Mouse (Mus musculus) heart, embryonic 13.5 days (tissue): ENCODE data around the gene Kcnc2. TPM values are rescaled to one million over a fixed set of nuclear protein-coding genes. Genes with fewer than 3 reads are reported as not detected.

Experiments
- ATAC-seq: fragments of 200-750 bp; cut with Nextera tagmentation; 2 replicates; pipeline ENCODE4 v1.8.0; 2017; ENCODE audit warnings: moderate TSS enrichment; ENCODE audit not compliant: insufficient number of reproducible peaks, low FRiP score, low TSS enrichment; ENCODE audit errors: extremely low read depth
- H3K27ac ChIP-seq: fragments of 300-500 bp; sonication (generic); replicated peaks from 2 replicates; pipeline ENCODE4 v1.5.1; 2015; ENCODE audit warnings: moderate library complexity, mild to moderate bottlenecking, inconsistent platforms
- H3K27me3 ChIP-seq: fragments of 300-500 bp; sonication (generic); replicated peaks from 2 replicates; pipeline ENCODE4 v1.6.1; 2015; ENCODE audit warnings: mild to moderate bottlenecking, inconsistent platforms
- H3K36me3 ChIP-seq: fragments of 300-500 bp; sonication (generic); 2 replicates; pipeline ENCODE4 v1.6.1; 2015; ENCODE audit warnings: mild to moderate bottlenecking, inconsistent platforms
- H3K4me1 ChIP-seq: fragments of 300-500 bp; sonication (generic); 2 replicates; pipeline ENCODE4 v1.6.1; 2015; ENCODE audit warnings: inconsistent platforms
- H3K4me2 ChIP-seq: fragments of 300-500 bp; sonication (generic); 2 replicates; pipeline ENCODE4 v1.6.1; 2015; ENCODE audit warnings: inconsistent platforms, mild to moderate bottlenecking, moderate library complexity
- H3K4me3 ChIP-seq: fragments of 300-500 bp; sonication (generic); 2 replicates; pipeline ENCODE4 v1.5.1; 2015; ENCODE audit warnings: moderate library complexity, mild to moderate bottlenecking, inconsistent platforms
- H3K9ac ChIP-seq: fragments of 300-500 bp; sonication (generic); 2 replicates; pipeline ENCODE4 v1.6.1; 2015; ENCODE audit warnings: inconsistent platforms, mild to moderate bottlenecking, moderate library complexity
- H3K9me3 ChIP-seq: fragments of 300-500 bp; sonication (generic); 2 replicates; pipeline ENCODE4 v1.6.1; 2016; ENCODE audit warnings: inconsistent platforms
- WGBS: fragments of 180-500 bp; shearing (Covaris S2); methylation state at CpG from one replicate; pipeline ENCODE4 v1.1.7; 2015; ENCODE audit warnings: mixed read lengths; 5-methylcytosine and 5-hydroxymethylcytosine counted together
- polyA plus RNA-seq: library from polyadenylated mRNA; unstranded; fragments of >200 nt; fragmentation: Nextera tagmentation; extraction: Ambion mirVana; gene quantifications from 2 replicates; pipeline ENCODE4 v1.2.1, GENCODE M21; 2015

The Kcnc2 gene
- polyA plus RNA-seq, 1 experiment from 2014 or later, result 1.1 TPM

GRCm38 (mm10) chr10:112400591-112401404, 129.9 kb downstream of the Kcnc2 start:
- H3K9me3 ChIP-seq, result no peaks in the 10 kb centered on the region
- H3K27me3 ChIP-seq, result no peaks in the 10 kb centered on the region
- H3K9ac ChIP-seq, result no peak overlapping the region
- ATAC-seq, result no peak
- H3K4me3 ChIP-seq, result no peak overlapping the region
- 80% methylated on average over 9 of the region's 9 CpGs for WGBS
- H3K36me3 ChIP-seq, result no peaks in the 10 kb centered on the region
- no peak overlapping the region for H3K27ac ChIP-seq
- H3K4me1 ChIP-seq, result no peaks in the 10 kb centered on the region; the same call in 1 of the 2 replicates
- no peak overlapping the region for H3K4me2 ChIP-seq

GRCm38 (mm10) chr10:112409525-112409924, 138.6 kb downstream of the Kcnc2 start:
- Histone ChIP-seq H3K4me2 (no peak overlapping the region), H3K9me3 (no peaks in the 10 kb centered on the region), H3K27me3 (no peaks in the 10 kb centered on the region), H3K4me1 (no peaks in the 10 kb centered on the region), H3K4me3 (no peak overlapping the region), H3K9ac (no peak overlapping the region), H3K27ac (no peak overlapping the region), H3K36me3 (no peaks in the 10 kb centered on the region)
- no peak for ATAC-seq
- WGBS, result 47% methylated on average over 2 of the region's 2 CpGs

- 57% methylated on average over 10 of the region's 10 CpGs for WGBS
- Histone ChIP-seq H3K36me3 (no peaks in the 10 kb centered on the region), H3K4me1 (no peaks in the 10 kb centered on the region), H3K9me3 (no peaks in the 10 kb centered on the region), H3K9ac (no peak overlapping the region), H3K27ac (no peak overlapping the region), H3K27me3 (no peaks in the 10 kb centered on the region), H3K4me3 (no peak overlapping the region), H3K4me2 (no peak overlapping the region)
- no peak for ATAC-seq
Observed at GRCm38 (mm10) chr10:112423327-112423726, 152.4 kb downstream of the Kcnc2 start.

DNA sequence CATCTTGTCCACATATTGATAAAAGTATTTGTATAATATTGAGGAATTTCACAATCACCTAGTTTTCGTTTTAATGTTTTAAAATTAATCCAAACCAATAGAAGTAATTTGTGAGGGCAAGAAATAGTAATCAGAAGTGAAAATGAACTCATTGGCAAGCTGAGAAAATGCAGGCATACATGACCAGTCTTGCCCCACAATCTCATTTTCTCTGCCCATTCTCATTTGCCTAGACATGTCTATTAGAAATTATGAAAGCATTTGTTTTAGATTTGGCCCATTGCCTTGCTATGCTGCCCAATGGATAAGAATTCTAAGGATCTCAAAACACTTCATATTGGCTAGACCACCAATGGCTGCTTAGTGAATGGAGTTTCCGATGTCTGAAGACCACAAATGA, 166.0 kb downstream of the Kcnc2 start:
- no peak for ATAC-seq
- Histone ChIP-seq H3K4me1 (no peaks in the 10 kb centered on the region), H3K9ac (no peak overlapping the region), H3K27ac (no peak overlapping the region), H3K27me3 (no peaks in the 10 kb centered on the region), H3K9me3 (no peaks in the 10 kb centered on the region), H3K4me3 (no peak overlapping the region), H3K36me3 (no peaks in the 10 kb centered on the region), H3K4me2 (no peak overlapping the region)
- WGBS, result 71% methylated on average over 2 of the region's 2 CpGs

- no peak overlapping the region for H3K4me3 ChIP-seq
- H3K27me3 ChIP-seq, result no peaks in the 10 kb centered on the region
- H3K4me1 ChIP-seq, result no peaks in the 10 kb centered on the region
- 62% methylated on average over 4 of the region's 4 CpGs for WGBS
- no peak overlapping the region for H3K4me2 ChIP-seq
- H3K9me3 ChIP-seq, result no peaks in the 10 kb centered on the region
- no peak overlapping the region for H3K27ac ChIP-seq
- no peaks in the 10 kb centered on the region for H3K36me3 ChIP-seq
- H3K9ac ChIP-seq, result no peak overlapping the region
- no peak for ATAC-seq
Observed at GRCm38 (mm10) chr10:112444640-112445039, 173.7 kb downstream of the Kcnc2 start.

GRCm38 (mm10) chr10:112450910-112451309, 180.0 kb downstream of the Kcnc2 start:
- Histone ChIP-seq H3K27me3 (no peaks in the 10 kb centered on the region), H3K4me3 (no peak overlapping the region), H3K27ac (no peak overlapping the region), H3K9me3 (peaks cover 4% of the 10 kb centered on the region; the same call in 1 of the 2 replicates), H3K36me3 (no peaks in the 10 kb centered on the region), H3K9ac (no peak overlapping the region), H3K4me2 (no peak overlapping the region), H3K4me1 (no peaks in the 10 kb centered on the region)
- no peak for ATAC-seq
- 66% methylated on average over 5 of the region's 5 CpGs for WGBS

DNA sequence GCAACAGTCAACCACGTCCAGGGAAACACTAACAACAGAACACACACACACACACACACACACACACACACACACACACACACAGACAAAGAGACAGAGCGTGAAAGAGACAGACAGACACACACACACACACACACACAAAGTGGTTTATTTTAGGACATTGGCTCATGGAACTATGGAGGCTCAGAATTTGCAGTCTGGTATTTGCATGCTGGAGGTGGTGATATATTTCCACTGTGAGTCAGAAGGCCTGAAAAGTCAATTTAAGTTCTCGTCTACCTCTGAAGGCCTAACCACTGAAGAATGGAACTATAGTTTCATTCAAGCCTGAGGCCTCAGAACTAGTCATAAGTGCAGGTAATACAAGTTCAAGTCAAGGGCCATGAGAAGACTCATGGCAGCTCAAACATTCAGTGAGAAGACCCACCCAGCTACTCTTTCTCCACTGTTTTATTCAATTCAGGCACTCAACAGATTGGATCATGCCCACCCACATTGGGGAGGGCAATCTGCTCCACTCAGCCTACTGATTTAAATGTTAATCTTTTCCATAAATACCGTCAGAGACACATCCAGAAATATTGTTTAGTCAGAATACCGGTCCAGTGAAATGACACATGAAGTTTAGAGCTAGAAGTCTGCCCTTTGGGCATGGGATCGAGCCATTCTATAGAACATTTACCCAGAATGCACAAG, 197.9 kb downstream of the Kcnc2 start:
- no peaks in the 10 kb centered on the region for H3K4me1 ChIP-seq
- ATAC-seq, result no peak
- 73% methylated on average over 6 of the region's 6 CpGs for WGBS
- H3K4me2 ChIP-seq, result no peak overlapping the region
- H3K36me3 ChIP-seq, result no peaks in the 10 kb centered on the region
- H3K27me3 ChIP-seq, result no peaks in the 10 kb centered on the region
- H3K4me3 ChIP-seq, result no peak overlapping the region
- no peaks in the 10 kb centered on the region for H3K9me3 ChIP-seq
- no peak overlapping the region for H3K27ac ChIP-seq
- no peak overlapping the region for H3K9ac ChIP-seq

DNA sequence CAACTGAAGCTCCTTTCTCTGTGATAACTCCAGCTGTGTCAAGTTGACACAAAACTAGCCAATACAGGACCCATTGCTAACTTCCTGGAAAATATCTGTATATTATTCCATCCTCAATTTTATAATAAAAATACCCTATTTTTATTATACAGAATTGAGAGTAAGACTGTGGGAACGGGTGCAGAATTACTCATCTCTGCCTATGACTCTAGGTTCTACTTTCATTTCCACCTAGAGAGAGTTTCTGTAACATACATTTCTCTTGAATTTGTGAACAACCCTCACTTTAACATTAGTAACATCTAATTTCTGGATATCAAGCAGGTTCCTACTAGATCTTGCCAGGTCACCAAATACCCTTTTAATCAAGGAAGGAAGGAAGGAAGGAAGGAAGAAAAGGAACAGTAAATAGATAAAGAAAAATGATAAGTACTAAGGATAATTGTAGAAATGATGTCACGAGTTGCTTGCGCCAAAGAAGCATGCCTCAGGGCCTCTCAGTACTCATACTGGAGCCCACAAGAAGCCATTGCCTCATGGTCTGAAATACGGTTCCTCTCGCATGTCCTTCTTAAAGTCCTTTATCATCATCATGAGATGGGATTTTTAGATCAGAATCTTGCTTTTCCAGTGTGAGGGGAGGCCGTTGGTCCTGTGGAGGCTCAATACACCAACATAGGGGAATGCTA, 203.3 kb downstream of the Kcnc2 start:
- ATAC-seq, result no peak
- H3K4me3 ChIP-seq, result no peak overlapping the region
- WGBS, result 76% methylated on average over 6 of the region's 6 CpGs
- H3K9me3 ChIP-seq, result no peaks in the 10 kb centered on the region
- no peak overlapping the region for H3K27ac ChIP-seq
- H3K36me3 ChIP-seq, result no peaks in the 10 kb centered on the region
- H3K27me3 ChIP-seq, result no peaks in the 10 kb centered on the region
- H3K4me2 ChIP-seq, result no peak overlapping the region
- H3K9ac ChIP-seq, result no peak overlapping the region
- no peaks in the 10 kb centered on the region for H3K4me1 ChIP-seq

DNA sequence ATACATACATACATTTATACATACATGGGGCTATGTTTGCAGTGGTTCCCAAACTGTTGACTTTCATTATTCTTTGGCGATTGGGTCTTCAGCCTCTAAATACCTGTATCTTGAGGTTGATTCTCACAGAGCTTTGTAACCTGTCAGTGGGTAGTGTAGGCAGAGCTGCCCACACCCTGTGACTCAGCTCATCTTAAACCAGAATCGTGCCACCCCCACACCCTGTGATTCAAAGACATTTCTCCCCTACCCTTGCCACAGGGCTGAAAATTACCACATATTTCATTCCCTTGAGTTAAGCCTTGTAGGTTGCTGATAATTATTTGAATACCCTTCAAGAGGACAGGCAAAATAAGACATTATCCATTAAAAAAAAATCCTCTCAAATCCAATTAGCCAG, 210.5 kb downstream of the Kcnc2 start:
- no peak for ATAC-seq
- H3K4me2 ChIP-seq, result no peak overlapping the region
- H3K9me3 ChIP-seq, result no peaks in the 10 kb centered on the region
- 69% methylated on average over 2 of the region's 2 CpGs for WGBS
- no peaks in the 10 kb centered on the region for H3K27me3 ChIP-seq
- H3K4me3 ChIP-seq, result no peak overlapping the region
- H3K36me3 ChIP-seq, result no peaks in the 10 kb centered on the region
- H3K4me1 ChIP-seq, result no peaks in the 10 kb centered on the region
- no peak overlapping the region for H3K27ac ChIP-seq
- H3K9ac ChIP-seq, result no peak overlapping the region

DNA sequence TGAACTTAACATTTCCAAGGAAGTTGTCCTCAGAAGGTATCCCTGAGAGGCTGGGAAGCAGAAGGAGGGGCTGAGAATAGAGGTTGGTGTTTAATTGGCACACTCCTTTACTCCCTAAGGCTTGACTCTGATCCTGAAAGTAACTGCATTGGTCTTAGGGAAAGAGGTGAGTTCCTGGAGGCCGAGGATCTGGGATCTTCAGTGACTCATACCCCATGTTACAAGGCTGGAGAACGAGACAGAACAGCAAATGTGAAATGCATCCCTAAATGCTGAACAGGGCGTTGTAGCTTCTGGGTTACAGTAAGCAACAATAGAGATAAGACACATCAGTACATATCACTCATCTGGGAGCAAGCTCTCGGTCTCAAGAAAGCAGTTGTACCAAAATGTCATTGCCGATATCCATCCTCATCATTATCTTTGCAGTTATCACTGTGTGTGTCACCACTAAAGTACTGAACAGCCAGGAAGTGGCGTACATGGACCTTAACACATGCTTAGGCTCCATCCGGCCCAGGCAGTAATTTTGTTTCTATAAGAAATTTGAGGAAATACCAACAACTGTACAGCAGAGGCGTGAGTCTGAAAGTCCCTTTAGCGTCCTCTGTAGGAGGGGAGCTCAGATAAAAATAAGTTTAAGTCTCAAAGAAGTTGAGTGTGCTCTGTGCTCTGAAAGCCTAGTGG, 211.1 kb downstream of the Kcnc2 start:
- H3K9me3 ChIP-seq, result no peaks in the 10 kb centered on the region
- no peak overlapping the region for H3K27ac ChIP-seq
- ATAC-seq, result no peak
- 50% methylated on average over 9 of the region's 9 CpGs for WGBS
- no peaks in the 10 kb centered on the region for H3K36me3 ChIP-seq
- H3K4me3 ChIP-seq, result no peak overlapping the region
- H3K27me3 ChIP-seq, result no peaks in the 10 kb centered on the region
- H3K4me1 ChIP-seq, result no peaks in the 10 kb centered on the region
- H3K9ac ChIP-seq, result no peak overlapping the region
- H3K4me2 ChIP-seq, result no peak overlapping the region
